Mouse (Mus musculus) liver, embryonic 15.5 days (tissue): Measurements from ENCODE around the gene Speer4a. TPM values are rescaled to one million over a fixed set of nuclear protein-coding genes. Genes with fewer than 3 reads are reported as not detected.
"Not testable (repeated sequence)": the region's sequence is repeated elsewhere in the genome, so short reads cannot be mapped to it uniquely, and the experiment has no call there.

ENCODE experiments used
- ATAC-seq: fragments of 200-750 bp; cut with Nextera tagmentation; 2 replicates; pipeline ENCODE4 v1.8.0; 2017; ENCODE audit warnings: moderate number of reproducible peaks, mild to moderate bottlenecking, moderate library complexity; ENCODE audit not compliant: insufficient read depth
- H3K27ac ChIP-seq: fragments of 300-500 bp; sonication (generic); replicated peaks from 2 replicates; pipeline ENCODE4 v1.5.1; 2015; ENCODE audit warnings: mild to moderate bottlenecking, inconsistent platforms
- H3K27me3 ChIP-seq: fragments of 300-500 bp; sonication (generic); 2 replicates; pipeline ENCODE4 v1.6.1; 2015; ENCODE audit warnings: mild to moderate bottlenecking, inconsistent platforms
- H3K36me3 ChIP-seq: fragments of 300-500 bp; sonication (generic); replicated peaks from 2 replicates; pipeline ENCODE4 v1.6.1; 2015; ENCODE audit warnings: moderate library complexity, mild to moderate bottlenecking, inconsistent platforms
- H3K4me1 ChIP-seq: fragments of 300-500 bp; sonication (generic); replicated peaks from 2 replicates; pipeline ENCODE4 v1.6.1; 2015; ENCODE audit warnings: inconsistent platforms
- H3K4me2 ChIP-seq: fragments of 300-500 bp; sonication (generic); 2 replicates; pipeline ENCODE4 v1.6.1; 2015; ENCODE audit warnings: moderate library complexity, mild to moderate bottlenecking, inconsistent platforms
- H3K4me3 ChIP-seq: fragments of 300-500 bp; sonication (generic); replicated peaks from 2 replicates; pipeline ENCODE4 v1.5.1; 2015; ENCODE audit warnings: mild to moderate bottlenecking, inconsistent platforms
- H3K9ac ChIP-seq: fragments of 300-500 bp; sonication (generic); 2 replicates; pipeline ENCODE4 v1.6.1; 2015; ENCODE audit warnings: moderate library complexity, mild to moderate bottlenecking, inconsistent platforms
- H3K9me3 ChIP-seq: fragments of 300-500 bp; sonication (generic); replicated peaks from 2 replicates; pipeline ENCODE4 v1.6.1; 2016; ENCODE audit warnings: inconsistent platforms
- WGBS: fragments of 180-500 bp; shearing (Covaris S2); methylation state at CpG from one replicate; pipeline ENCODE4 v1.1.7; 2015; ENCODE audit warnings: mixed read lengths; ENCODE audit not compliant: insufficient replicate concordance; 5-methylcytosine and 5-hydroxymethylcytosine counted together
- polyA plus RNA-seq: library from polyadenylated mRNA; unstranded; fragments of >200 nt; fragmentation: Nextera tagmentation; extraction: Ambion mirVana; gene quantifications from 2 replicates; pipeline ENCODE4 v1.2.1, GENCODE M21; 2015

Gene Speer4a
- not detected in 2 replicates for polyA plus RNA-seq

DNA sequence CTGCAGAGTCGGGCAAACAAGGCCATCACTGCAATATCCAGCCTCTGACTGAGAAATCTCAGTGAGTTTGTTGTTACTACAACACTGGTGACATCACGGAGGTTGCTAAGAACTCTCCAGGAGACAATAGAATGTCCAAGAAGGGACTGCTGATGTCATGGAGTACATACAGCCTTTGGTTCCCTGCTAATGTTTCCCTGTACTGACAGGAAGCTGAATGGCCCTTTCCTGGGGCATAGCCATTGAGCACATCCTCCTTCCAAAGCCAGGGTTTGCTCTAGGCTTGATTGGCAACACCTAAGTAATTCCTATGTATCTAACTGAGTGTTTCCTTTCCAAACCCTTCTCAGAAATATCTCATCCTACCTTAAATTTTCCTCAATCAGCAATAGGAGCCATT is at the start of gene Speer4a:
TSS of gene Speer4a (minus strand) at position 101 of the 400 bp plus-strand sequence.
- not testable (repeated sequence) for H3K9ac ChIP-seq, ATAC-seq, H3K9me3 ChIP-seq, H3K27ac ChIP-seq, H3K36me3 ChIP-seq, H3K27me3 ChIP-seq, H3K4me2 ChIP-seq, H3K4me3 ChIP-seq, H3K4me1 ChIP-seq
- WGBS, result 56% methylated on average over 2 of the region's 2 CpGs

DNA sequence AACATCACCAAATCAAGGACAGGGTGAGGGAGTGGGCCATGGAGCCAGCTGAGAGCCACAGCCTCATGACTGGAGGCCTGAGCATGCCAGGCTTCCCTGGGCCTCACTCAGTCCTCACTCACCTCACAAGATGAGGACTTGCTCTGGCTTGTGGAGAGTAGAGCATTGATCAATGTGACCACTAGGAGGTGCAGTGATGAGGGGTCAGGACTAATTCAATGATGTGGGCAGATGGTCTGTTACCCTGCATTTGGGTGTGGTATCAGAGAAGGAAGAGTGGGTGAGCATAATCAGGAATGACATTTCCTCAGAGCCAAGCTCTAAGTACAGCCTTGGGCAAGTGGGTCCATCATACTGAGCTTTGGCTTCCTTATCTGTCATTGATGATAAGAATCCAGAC is 39.7 kb upstream of the Speer4a start:
- H3K4me3 ChIP-seq, H3K4me1 ChIP-seq, H3K36me3 ChIP-seq, ATAC-seq, H3K4me2 ChIP-seq, H3K9me3 ChIP-seq, H3K9ac ChIP-seq, H3K27ac ChIP-seq, H3K27me3 ChIP-seq: not testable (repeated sequence)

DNA sequence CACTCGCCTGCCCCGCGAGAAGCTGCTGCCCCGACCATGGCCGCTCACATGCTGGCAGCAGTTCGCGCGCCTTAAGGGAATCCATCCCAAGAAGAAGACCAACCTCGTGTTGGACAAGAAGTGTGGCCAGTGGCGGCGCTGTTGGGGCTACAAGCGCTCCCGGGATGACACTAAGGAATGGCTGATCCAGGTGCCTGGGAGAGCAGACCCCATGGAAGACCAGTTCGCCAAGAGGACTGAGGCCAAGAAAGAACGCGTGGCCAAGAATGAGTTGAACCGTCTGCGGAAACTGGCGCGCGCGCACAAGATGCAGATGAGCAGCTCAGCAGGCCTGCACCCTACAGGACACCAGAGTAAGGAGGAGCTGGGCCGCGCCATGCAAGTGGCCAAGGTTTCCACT is 31.4 kb upstream of the Speer4a start:
- H3K27ac ChIP-seq, result no peak overlapping the region
- H3K27me3 ChIP-seq, result no peaks in the 10 kb centered on the region
- no peak overlapping the region for H3K9ac ChIP-seq
- H3K4me1 ChIP-seq, result no peaks in the 10 kb centered on the region
- ATAC-seq, result no peak
- WGBS, result 75% methylated on average over 24 of the region's 24 CpGs
- H3K9me3 ChIP-seq, result 0 out of 2 replicates have a peak, but pooled peaks cover 4% of the 10 kb centered on the region
- H3K4me3 ChIP-seq, result no peak overlapping the region
- H3K36me3 ChIP-seq, result no peaks in the 10 kb centered on the region
- H3K4me2 ChIP-seq, result no peak overlapping the region

- H3K9ac ChIP-seq, H3K4me2 ChIP-seq, H3K9me3 ChIP-seq, H3K27ac ChIP-seq, H3K4me1 ChIP-seq, H3K27me3 ChIP-seq, H3K36me3 ChIP-seq, H3K4me3 ChIP-seq, ATAC-seq: not testable (repeated sequence)
- WGBS, result no CpG with 5 or more reads among the region's 2 CpGs
These were observed 19.1 kb upstream of the Speer4a start, which contains the start of gene Gm7347 for GRCm38 (mm10) chr5:26058481-26058880. TSS of gene Gm7347 (minus strand) at chr5:26058581.

GRCm38 (mm10) chr5:26022816-26023215 is 16.5 kb downstream of the Speer4a start, which contains the start of gene Gm5862:
TSS of gene Gm5862 (minus strand) at chr5:26022916.
- H3K27ac ChIP-seq, H3K4me2 ChIP-seq, H3K9ac ChIP-seq, H3K4me3 ChIP-seq, H3K4me1 ChIP-seq, H3K36me3 ChIP-seq, ATAC-seq, H3K27me3 ChIP-seq, H3K9me3 ChIP-seq: not testable (repeated sequence)
- no CpG with 5 or more reads among the region's 3 CpGs for WGBS

- H3K27me3 ChIP-seq, H3K9ac ChIP-seq, ATAC-seq, H3K4me3 ChIP-seq, H3K36me3 ChIP-seq, H3K27ac ChIP-seq, H3K4me2 ChIP-seq, H3K9me3 ChIP-seq, H3K4me1 ChIP-seq: not testable (repeated sequence)
- WGBS, result 38% methylated on average over 7 of the region's 7 CpGs
These were observed 31.7 kb downstream of the Speer4a start for GRCm38 (mm10) chr5:26007697-26008096.

GRCm38 (mm10) chr5:26006937-26007695 is 32.2 kb downstream of the Speer4a start:
- H3K4me3 ChIP-seq, H3K9me3 ChIP-seq, H3K36me3 ChIP-seq, H3K27me3 ChIP-seq, ATAC-seq, H3K9ac ChIP-seq, H3K27ac ChIP-seq, H3K4me1 ChIP-seq: not testable (repeated sequence)
- H3K4me2 ChIP-seq, result 0 out of 2 replicates have a peak overlapping the region, but pooled peaks have one; percentile 0
- 17% methylated on average over 43 of the region's 45 CpGs for WGBS

DNA sequence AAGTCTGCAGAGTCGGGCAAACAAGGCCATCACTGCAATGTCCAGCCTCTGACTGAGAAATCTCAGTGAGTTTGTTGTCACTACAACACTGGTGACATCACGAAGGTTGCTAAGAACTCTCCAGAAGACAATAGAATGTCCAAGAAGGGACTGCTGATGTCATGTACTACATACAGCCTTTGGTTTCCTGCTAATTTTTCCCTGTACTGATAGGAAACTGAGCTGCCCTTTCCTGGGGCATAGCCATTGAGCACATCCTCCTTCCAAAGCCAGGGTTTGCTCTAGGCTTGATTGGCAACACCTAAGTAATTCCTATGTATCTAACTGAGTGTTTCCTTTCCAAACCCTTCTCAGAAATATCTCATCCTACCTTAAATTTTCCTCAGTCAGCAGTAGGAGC is 34.7 kb downstream of the Speer4a start, which contains the start of gene Gm1979:
TSS of gene Gm1979 (minus strand) at position 101 of the 400 bp plus-strand sequence.
- not testable (repeated sequence) for H3K4me3 ChIP-seq, H3K27me3 ChIP-seq, H3K9me3 ChIP-seq, ATAC-seq, H3K36me3 ChIP-seq, H3K4me2 ChIP-seq, H3K9ac ChIP-seq, H3K27ac ChIP-seq, H3K4me1 ChIP-seq
- 57% methylated on average over 1 of the region's 2 CpGs for WGBS

GRCm38 (mm10) chr5:25988550-25988949 is 50.8 kb downstream of the Speer4a start, which contains the start of gene Gm21698:
TSS of gene Gm21698 (minus strand) at chr5:25988650.
- WGBS, result no CpG with 5 or more reads among the region's 3 CpGs
- H3K4me1 ChIP-seq, H3K27ac ChIP-seq, H3K9me3 ChIP-seq, H3K36me3 ChIP-seq, H3K27me3 ChIP-seq, H3K4me3 ChIP-seq, ATAC-seq, H3K9ac ChIP-seq, H3K4me2 ChIP-seq: not testable (repeated sequence)

Other genes starting within 250 kb of the Speer4a start
- not detected in 2 replicates for gene Gm21663, start 97.2 kb downstream of the Speer4a start, polyA plus RNA-seq
- 0.03 TPM in 1 of 2 replicates, not detected in the other for gene Gm21671, start 85.1 kb downstream of the Speer4a start, polyA plus RNA-seq
- not detected in 2 replicates for gene Gm21680, start 66.9 kb downstream of the Speer4a start, polyA plus RNA-seq
- gene Gm21698, start 50.9 kb downstream of the Speer4a start, polyA plus RNA-seq, result not detected in 2 replicates
- gene Gm1979, start 34.8 kb downstream of the Speer4a start, polyA plus RNA-seq, result not detected in 2 replicates
- not detected in 2 replicates for gene Gm5862, start 16.6 kb downstream of the Speer4a start, polyA plus RNA-seq
- gene Gm7347, start 19.0 kb upstream of the Speer4a start, polyA plus RNA-seq, result not detected in 2 replicates
- not detected in 2 replicates for gene Gm10471, start 49.7 kb upstream of the Speer4a start, polyA plus RNA-seq
- not detected in 2 replicates for gene 5031410I06Rik, start 65.8 kb upstream of the Speer4a start, polyA plus RNA-seq
- not detected in 2 replicates for gene Gm10220, start 81.9 kb upstream of the Speer4a start, polyA plus RNA-seq
- not detected in 2 replicates for gene Gm7361, start 218.1 kb upstream of the Speer4a start, polyA plus RNA-seq